Mouse (Mus musculus): ENCODE data around the gene Tefm. TPM values are rescaled to one million over a fixed set of nuclear protein-coding genes. Genes with fewer than 3 reads are reported as not detected.

Gene Tefm
- polyA plus RNA-seq (2014; fragmentation: Illumina TruSeq; extraction: RNeasy Lipid Tissue Mini Kit (QIAGEN cat#74804); ENCODE audit: low read depth, low replicate concordance) = 10.3 TPM

DNA sequence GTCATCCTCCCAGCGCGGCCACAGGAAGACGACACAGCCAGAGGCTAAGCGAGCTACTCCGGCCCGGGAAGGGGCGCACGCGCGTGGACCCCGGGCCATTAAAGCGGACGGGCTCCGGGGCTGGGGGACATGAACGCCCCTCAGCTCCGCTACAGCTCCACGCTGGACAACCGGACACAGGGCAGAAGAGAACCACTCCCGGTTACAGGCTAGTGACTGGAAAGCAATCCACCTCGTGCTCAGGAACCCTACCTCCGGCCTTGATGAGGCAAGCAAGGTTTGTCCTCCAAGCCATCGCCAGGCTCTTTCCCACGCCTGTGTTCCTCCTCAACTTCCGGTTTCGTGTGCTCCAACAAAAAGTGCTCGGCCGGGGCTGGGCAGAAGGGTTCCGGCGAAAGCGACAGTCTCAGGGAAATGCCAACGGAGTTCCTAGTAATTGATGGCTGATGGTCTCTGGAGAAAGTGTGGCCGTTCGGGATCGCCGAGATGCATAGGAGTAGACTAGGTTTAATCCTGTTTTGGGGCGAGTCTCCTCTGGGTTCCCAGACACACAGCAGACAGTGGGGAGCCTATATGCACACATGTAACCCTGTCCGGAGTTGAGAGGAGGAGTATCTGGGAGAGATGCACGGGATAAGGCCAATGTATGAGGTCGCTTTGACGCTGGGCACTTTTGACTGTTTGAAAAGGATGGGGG lies at the start of gene Tefm:
Gene Tefm (minus strand): TSS at position 351 of the 697 bp plus-strand sequence.

DNA sequence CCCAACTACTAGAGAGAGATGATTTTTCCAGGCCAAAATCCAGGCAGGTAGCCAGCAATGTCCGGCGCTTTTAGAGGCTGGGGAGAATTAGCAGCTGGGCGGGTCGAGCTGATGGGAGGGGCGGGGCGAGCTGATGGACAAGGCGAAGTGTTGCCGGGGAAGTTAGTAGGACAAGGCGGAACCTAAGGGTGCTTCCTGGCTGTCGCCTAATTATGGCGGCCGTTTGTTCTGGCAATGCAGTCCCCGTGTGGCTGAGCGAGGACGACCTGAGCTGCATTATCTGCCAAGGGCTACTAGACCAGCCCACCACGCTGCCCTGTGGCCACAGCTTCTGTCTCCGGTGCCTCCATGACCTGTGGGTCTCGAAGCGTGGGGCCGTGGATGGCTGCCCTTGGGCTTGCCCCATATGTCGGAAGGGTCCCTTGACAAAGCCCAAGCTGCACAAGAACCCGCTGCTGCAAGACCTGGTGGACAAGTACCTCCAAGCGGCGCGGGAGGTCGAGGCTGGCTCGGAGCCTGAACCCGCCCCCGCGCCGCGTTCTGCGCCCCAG lies 41.8 kb upstream of the Tefm start, which contains the start of gene Rnf135:
Gene Rnf135 (plus strand): TSS at position 147 of the 551 bp plus-strand sequence.

GRCm38 (mm10) chr11:80153857-80154495 lies 12.0 kb upstream of the Tefm start, which contains the start of gene Adap2:
TSS of gene Adap2 (plus strand) at chr11:80154105.

DNA sequence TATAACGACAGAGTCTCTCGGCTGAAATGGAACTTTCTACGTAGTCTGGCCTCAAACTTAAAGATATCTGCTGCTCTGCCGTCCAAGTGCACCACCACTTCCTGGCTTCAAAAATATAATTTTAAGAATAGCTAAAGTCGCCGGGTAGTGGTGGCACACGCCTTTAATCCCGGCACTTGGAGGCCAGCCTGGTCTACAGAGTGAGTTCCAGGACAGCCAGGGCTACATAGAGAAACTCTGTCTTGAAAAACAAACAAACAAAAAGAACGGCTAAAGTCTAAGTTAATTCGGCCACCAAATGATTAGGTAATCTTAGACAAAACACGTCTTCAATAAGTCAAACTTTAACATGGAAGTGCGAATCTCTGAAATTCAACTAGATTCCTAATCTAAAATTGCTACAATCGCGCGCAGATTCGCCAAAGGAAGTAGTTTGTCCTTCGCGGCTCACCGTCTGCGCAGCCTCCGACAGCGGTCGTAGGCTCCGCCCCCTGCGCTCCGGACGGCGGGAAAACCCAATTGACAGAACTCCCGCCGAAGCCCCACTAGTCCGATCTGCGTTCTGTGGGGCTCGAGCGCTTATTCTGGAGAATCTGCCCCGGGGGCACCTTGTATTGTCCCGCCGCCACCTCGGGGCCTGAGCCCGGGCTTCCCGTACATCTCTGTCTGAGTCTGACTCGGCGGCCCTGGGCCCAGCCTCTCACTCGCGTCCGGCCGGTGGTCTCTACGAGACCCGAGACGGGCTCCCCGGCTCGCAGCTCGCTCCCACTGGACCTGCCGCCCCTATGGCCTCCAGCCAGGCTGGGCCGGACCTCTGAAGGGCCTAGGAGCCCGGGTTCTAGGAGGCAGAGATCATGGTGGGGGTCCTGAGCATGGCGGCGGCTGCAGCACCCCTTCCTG lies 52.8 kb downstream of the Tefm start, which contains the start of gene Atad5:
Gene Atad5 (plus strand): TSS at position 484 of the 900 bp plus-strand sequence.

Other genes starting within 250 kb of the Tefm start
- 16.8 TPM for gene Utp6, start 179.8 kb downstream of the Tefm start, polyA plus RNA-seq (2014; fragmentation: Illumina TruSeq; extraction: RNeasy Lipid Tissue Mini Kit (QIAGEN cat#74804); ENCODE audit: low read depth, low replicate concordance)
- gene Suz12, start 149.1 kb downstream of the Tefm start, polyA plus RNA-seq (2014; fragmentation: Illumina TruSeq; extraction: RNeasy Lipid Tissue Mini Kit (QIAGEN cat#74804); ENCODE audit: low read depth, low replicate concordance) = 77.6 TPM
- gene Crlf3, start 61.2 kb downstream of the Tefm start, polyA plus RNA-seq (2014; fragmentation: Illumina TruSeq; extraction: RNeasy Lipid Tissue Mini Kit (QIAGEN cat#74804); ENCODE audit: low read depth, low replicate concordance) = 10.8 TPM
- gene Atad5, start 52.8 kb downstream of the Tefm start, polyA plus RNA-seq (2014; fragmentation: Illumina TruSeq; extraction: RNeasy Lipid Tissue Mini Kit (QIAGEN cat#74804); ENCODE audit: low read depth, low replicate concordance) = 11.1 TPM
- gene Adap2, start 11.9 kb upstream of the Tefm start, polyA plus RNA-seq (2014; fragmentation: Illumina TruSeq; extraction: RNeasy Lipid Tissue Mini Kit (QIAGEN cat#74804); ENCODE audit: low read depth, low replicate concordance) = 0.60 TPM
- gene Rnf135, start 41.7 kb upstream of the Tefm start, polyA plus RNA-seq (2014; fragmentation: Illumina TruSeq; extraction: RNeasy Lipid Tissue Mini Kit (QIAGEN cat#74804); ENCODE audit: low read depth, low replicate concordance) = 3.6 TPM
- gene Rhot1, start 66.8 kb upstream of the Tefm start, polyA plus RNA-seq (2014; fragmentation: Illumina TruSeq; extraction: RNeasy Lipid Tissue Mini Kit (QIAGEN cat#74804); ENCODE audit: low read depth, low replicate concordance) = 156 TPM
- 0.18 TPM for gene Rhbdl3, start 158.7 kb upstream of the Tefm start, polyA plus RNA-seq (2014; fragmentation: Illumina TruSeq; extraction: RNeasy Lipid Tissue Mini Kit (QIAGEN cat#74804); ENCODE audit: low read depth, low replicate concordance)
- gene 5730455P16Rik, start 235.9 kb upstream of the Tefm start, polyA plus RNA-seq (2014; fragmentation: Illumina TruSeq; extraction: RNeasy Lipid Tissue Mini Kit (QIAGEN cat#74804); ENCODE audit: low read depth, low replicate concordance) = 11.5 TPM
- gene Zfp207, start 241.1 kb upstream of the Tefm start, polyA plus RNA-seq (2014; fragmentation: Illumina TruSeq; extraction: RNeasy Lipid Tissue Mini Kit (QIAGEN cat#74804); ENCODE audit: low read depth, low replicate concordance) = 186 TPM